Mouse (Mus musculus): Measurements from ENCODE around the gene Med14.

DNA sequence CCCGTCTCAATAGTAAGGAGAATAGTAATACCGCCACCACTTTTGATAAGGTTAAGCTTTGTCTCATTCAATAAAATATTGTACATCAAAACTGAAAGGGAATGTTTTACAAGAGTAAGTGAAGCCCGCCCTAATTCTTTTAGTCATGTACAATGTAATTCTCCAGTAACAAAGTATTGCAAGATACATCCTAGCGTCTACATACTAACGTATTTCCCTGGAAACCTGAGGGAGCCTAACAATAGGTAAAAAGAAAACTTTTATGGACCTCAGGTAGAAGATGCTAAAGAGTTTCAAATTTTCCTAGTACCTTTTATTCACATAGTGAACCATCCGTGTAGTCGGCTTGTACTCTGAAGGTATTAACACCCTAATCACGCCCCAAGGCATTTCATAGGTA, 1.4 kb downstream of the Med14 start:
- TF ChIP-seq CTCF (IDR thresholded peaks at IDR 0.05; ENCODE audit: control insufficient read depth, insufficient read depth, insufficient read length): no peak
- TF ChIP-seq USF1 (IDR thresholded peaks at IDR 0.05; ENCODE audit: low read depth): no peak
- TF ChIP-seq MAX (IDR thresholded peaks at IDR 0.05): no peak
- TF ChIP-seq MYOD1 (IDR thresholded peaks at IDR 0.05; ENCODE audit: control insufficient read depth, insufficient read length, low read depth): no peak
- no peak for TF ChIP-seq CEBPB (IDR thresholded peaks at IDR 0.05; ENCODE audit: low read depth)
- TF ChIP-seq MYOG (IDR thresholded peaks at IDR 0.05; ENCODE audit: control insufficient read depth, extremely low read depth, insufficient read length): no peak
- no peak for TF ChIP-seq FOSL1 (IDR thresholded peaks at IDR 0.05; ENCODE audit: insufficient read depth, low read length, poor library complexity, severe bottlenecking)
